Mouse (Mus musculus) ovary, postnatal 10 days (tissue): ENCODE data around the gene Arhgef3.

ENCODE experiments used
- DNase-seq: peaks from one replicate; pipeline ENCODE4 v3.0.0; 2022; ENCODE audit warnings: low spot score

The Arhgef3 gene

DNA sequence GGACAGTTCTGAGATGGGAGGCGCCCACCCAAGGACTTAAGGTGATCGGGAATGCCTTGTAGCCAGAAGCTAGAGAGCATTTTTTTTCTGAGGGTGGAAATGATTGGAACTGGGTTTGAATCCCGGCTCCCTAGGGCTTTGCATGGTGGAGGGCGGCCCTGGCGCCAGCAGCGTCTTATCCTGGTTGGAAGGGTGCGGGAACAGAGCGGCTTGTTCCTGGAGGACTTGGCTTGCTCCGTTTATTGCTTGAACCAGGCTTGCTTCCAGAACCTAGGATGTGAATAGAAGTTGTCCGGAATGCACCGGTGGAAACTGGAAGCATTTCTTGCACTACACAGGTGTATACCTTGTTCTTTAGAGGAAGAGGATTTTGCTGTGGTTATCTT is 569 bp downstream of the Arhgef3 start:
- DNase-seq, result no peak

- no peak for DNase-seq
These were observed 1.3 kb downstream of the Arhgef3 start for GRCm38 (mm10) chr14:27115991-27116390.

DNA sequence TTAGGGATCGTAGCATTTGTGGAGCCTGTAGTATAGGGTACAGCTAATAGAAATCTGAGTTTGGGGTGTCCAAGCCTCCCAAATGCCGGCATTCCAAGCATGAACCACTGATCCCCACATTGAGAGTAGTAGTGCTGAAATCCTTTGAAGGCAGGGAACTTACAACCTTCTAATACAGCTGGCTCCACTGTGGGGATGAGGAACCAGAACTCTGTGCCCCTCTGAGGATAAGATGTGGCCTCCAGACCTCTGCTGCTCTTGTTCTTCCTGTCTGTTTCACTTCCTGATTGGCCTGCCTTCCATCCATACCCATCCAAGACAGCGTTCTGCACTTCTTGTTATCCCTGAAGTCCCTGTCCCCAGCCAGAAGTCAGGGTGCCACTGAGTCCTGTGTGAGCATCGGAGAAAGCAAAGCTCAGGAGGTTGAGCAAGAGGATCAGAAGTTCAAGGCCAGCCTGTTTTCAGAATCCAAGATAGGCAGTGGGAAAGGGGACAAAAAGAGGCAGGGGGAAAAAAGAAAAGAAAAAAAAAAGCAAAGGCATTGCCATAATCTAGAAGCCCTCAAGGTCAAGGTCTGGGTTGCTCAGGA is 2.0 kb downstream of the Arhgef3 start:
- DNase-seq, result no peak

DNA sequence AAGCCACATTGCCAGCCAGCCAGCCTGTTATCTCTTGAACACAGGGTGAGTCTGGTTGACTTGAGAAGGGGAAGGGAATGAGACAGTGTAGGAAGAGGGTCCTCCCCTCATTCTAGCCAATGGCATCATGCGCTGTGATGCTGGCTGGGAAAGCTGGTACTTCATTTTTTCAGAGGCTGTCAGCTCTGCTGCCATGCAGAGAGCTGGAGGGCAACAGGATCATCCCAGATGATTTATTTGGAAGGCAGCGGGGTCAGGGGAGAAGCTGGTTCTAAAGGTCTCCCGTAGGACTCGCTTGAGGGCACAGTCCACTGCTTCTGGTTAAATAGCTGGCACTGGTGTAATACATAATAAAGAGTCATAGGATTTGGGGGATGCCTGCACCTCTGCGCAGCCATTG is 3.8 kb downstream of the Arhgef3 start:
- no peak for DNase-seq

DNA sequence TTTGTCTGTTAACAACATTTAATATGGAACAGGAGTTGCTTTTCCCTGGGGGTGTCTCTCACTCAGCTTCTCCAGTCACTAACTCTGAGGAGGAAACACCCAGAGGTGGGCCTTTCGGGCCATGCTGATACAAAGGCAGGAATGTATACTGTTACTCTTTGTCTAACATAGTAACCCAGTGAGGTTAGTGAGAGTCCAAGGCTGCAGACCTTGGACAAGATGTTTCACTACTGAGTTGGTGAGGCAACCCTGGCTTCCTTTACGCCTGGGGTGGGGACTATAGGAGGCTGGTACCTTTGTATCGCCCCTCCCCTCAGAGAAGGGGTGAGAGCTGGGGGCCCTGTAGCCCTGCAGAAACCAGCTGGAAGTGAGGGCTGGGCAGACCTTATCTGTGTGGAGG is 7.9 kb downstream of the Arhgef3 start:
- no peak for DNase-seq

DNA sequence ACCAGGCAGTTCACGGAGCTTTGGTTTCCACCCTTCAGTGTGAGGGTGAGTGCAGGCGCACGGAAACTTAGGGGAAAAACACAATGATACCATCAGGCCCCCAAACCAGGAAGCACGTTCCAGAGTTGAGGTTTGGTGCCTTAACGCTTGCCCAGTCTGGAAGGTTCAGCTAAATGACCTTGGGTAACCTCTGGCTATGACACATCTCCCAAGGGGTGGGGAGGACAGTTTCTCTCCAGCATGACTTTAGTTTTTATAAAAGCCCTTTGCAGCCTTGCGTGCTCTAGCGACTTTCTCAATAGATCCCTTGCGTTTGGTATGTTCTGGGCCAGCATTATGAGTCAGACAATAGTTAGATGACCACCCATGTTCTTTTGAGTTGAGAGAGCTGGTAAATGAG is 8.8 kb downstream of the Arhgef3 start:
- no peak for DNase-seq

- no peak for DNase-seq
These were observed 15.3 kb downstream of the Arhgef3 start for GRCm38 (mm10) chr14:27130031-27130430.

- DNase-seq, result no peak
These were observed 16.0 kb downstream of the Arhgef3 start for GRCm38 (mm10) chr14:27130676-27131075.

GRCm38 (mm10) chr14:27131521-27131920 is 16.8 kb downstream of the Arhgef3 start:
- DNase-seq, result no peak

DNA sequence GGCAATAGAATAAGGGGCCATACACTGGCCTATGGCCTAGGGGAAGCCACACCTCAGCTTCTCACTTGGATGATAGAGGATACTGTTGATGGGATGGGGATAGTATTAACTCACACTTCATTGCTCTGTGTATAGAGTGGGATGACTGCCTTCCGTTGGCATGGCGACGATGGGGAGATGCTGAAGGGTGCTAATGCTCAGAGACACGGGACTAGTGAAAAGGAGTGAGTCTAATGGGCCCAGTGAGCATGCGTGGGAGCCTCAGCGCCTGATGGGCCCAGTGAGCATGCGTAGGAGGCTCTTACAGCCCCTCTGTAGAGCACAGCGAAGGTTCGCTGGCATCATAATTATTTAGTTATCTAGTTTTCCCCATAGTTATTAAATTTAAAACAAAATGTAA is 24.2 kb downstream of the Arhgef3 start:
- no peak for DNase-seq

- no peak for DNase-seq
These were observed 25.3 kb downstream of the Arhgef3 start for GRCm38 (mm10) chr14:27139968-27140367.

DNA sequence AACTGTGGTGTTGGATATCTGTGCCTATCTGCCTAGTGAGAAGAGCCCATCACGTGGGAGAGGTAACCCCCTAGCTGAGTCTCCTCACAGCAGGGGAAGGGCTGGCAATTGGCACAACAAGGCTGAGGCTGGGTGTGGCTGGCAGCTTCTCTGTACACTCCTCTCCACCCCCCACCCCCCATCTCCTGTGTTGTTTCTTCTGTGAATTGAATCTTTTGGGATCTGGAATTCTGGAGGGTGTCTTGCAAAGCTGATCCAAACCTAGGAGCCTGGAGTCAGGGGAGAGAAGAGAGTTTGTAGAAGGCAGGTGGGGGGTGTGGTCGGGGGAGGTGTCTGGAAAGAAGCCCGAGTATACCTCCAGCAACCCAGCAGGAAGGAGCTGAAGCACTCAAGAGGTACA is 26.8 kb downstream of the Arhgef3 start:
- no peak for DNase-seq

DNA sequence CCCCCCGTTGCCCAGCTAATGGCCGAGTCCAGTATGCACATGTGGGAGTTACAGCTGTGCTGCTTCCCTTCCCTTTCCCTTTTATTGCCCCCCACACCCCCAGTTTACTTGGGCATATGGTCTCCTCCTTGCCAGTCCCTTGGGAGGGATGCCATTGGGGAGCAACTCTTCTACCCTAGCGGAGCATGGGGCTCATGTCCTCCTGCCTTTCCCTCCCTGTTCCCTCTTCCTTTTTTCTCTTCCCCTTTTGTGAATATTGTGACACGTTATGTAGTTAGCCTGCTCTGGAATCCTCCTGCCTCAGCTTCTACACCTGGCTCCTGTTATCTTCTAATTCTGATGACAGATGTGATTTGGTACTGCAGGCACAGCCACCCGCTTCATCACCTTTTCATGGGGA is 28.0 kb downstream of the Arhgef3 start:
- no peak for DNase-seq

- no peak for DNase-seq
These were observed 30.7 kb downstream of the Arhgef3 start for GRCm38 (mm10) chr14:27145171-27146045.

- DNase-seq, result no peak
These were observed 33.0 kb downstream of the Arhgef3 start for GRCm38 (mm10) chr14:27147726-27148125.

DNA sequence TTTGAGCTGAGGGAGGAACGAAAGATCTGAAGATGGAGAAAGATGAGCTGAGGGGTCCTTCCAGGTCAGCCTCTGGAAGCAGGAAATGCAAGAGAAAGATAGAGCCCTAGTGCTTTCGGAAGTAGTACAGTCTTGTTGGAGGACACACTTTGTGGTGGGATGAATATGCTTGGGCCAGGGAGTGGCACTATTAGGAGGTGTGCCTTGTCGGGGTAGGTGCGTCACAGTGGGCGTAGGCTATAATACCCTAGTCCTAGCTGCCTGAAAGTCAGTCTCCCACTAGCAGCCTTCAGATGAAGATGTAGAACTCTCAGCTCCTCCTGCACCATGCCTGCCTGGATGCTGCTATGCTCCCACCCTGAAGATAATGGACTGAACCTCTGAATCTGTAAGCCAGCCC is 34.7 kb downstream of the Arhgef3 start:
- no peak for DNase-seq

- no peak for DNase-seq
These were observed 35.4 kb downstream of the Arhgef3 start for GRCm38 (mm10) chr14:27150011-27150640.

DNA sequence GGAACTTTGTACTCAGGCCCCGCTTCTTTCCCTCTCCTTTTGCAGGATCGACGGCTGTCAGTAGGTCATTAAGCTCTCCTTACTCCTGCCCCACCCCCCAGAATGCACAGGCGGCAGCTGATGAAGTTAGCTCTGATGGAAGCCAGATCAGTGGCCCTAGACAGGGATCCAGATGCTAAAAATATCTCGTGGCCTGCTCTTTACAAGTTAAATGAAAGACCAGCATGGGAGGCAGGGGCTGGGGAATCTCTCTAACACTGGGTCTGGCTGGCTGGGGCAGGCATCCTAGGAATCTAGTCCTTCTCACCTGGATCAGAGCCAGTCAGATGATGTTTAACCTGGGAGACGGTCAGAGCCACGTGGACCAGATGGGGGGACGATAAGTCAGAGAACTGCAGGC is 36.7 kb downstream of the Arhgef3 start:
- no peak for DNase-seq

- DNase-seq, result no peak
These were observed 40.4 kb downstream of the Arhgef3 start for GRCm38 (mm10) chr14:27155088-27155487.

DNA sequence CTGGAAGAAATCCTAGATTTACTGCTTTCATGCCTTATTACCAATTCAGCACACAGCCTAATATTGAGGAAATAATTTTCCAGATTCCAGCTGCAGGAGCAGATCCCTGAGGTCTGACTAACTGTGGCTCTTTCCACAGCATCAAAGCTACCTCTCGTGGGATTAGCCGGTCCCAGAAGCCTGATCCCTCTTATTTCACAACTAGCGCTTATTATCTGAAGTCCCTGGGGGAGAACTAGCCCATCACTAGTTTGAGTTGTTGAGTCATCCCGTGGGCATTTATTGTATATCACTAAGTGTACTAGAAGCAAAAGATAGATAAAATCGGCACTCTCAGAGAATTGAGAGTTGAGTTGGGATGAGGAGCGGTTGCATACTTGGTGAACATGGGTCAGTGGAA is 41.3 kb downstream of the Arhgef3 start:
- no peak for DNase-seq

- no peak for DNase-seq
These were observed 43.4 kb downstream of the Arhgef3 start for GRCm38 (mm10) chr14:27158133-27158532.

GRCm38 (mm10) chr14:27158782-27159181 is 44.1 kb downstream of the Arhgef3 start:
- DNase-seq, result no peak

GRCm38 (mm10) chr14:27160762-27161161 is 46.1 kb downstream of the Arhgef3 start:
- DNase-seq, result no peak
